Mouse (Mus musculus): ENCODE data around the gene Fgf4. TPM values are rescaled to one million over a fixed set of nuclear protein-coding genes. Genes with fewer than 3 reads are reported as not detected.
A peak's percentile ranks its signal among the peaks of the same experiment; 100 is the strongest.

The Fgf4 gene
- total RNA-seq (2021) = not detected

DNA sequence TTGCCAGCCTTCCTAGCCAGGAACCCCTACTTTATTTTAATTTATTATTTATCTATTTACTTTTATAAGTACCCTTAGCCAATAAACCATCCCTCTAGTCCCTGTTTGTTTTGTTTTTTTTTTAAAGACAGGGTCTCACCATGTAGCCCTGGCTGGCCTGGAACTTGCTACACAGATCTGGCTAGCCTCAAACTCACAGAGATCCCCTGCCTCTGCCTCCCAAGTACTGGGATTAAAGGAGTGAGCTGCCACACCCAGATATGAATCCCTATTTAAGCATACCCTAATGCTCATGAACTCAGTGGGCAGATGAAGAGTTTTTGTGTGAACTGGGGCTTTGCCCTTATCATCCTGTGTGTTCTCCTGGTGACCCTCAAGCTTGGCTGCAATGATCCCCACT lies at the start of gene Fgf4:
TSS of gene Fgf4 (plus strand) at position 301 of the 400 bp plus-strand sequence.
- DNase-seq (ENCODE audit: extremely low spot score in 1 of 2, low spot score in 2 of 2) = no peak
- intact Hi-C loops (cut with DNase I) = no loop called here

DNA sequence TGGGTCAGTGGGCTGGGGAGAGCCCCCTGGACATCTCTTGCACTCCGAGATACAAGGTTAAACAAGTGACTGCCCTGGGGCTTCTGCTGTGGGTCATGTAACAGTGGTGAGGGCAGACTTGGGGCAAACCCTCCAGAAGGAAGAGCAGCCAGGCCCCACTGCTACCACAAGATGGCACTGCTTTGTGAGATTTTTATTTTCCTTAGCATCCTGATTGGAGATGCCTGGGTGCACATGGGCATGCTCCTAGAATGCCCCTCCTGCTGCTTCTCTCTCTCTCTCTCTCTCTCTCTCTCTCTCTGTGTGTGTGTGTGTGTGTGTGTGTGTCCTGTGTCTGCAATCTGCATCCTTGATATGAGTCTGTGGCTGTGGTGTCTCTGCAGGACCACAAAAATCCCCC lies 48.7 kb upstream of the Fgf4 start:
- intact Hi-C loops (cut with DNase I) = loop anchor here (1.0 kb wide), 1 partner anchor 96 kb away; no protein-coding TSS in a partner anchor
- peak in 1 of 2 experiments; percentile 13 for DNase-seq (ENCODE audit: extremely low spot score in 1 of 2, low spot score in 2 of 2)

DNA sequence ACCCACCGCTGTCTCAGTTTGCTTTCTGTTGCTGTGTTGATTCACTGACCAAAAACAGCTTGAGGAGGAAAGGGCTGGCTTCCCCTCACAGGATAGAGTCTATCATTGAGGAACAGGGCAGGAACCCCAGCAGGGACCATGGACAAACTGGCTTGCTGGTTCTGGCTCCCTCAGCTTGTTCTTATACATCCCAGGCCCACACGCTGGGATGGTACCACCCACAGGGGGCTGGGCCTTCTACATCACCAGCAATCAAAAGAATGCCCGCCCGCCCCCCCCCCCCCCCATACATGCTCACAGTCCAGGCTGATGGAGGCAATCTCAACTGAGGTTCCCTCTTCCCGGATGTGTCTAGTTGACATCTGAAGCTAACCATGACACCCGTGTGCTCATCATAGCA lies 40.1 kb upstream of the Fgf4 start:
- no peak for DNase-seq (ENCODE audit: extremely low spot score in 1 of 2, low spot score in 2 of 2)
- intact Hi-C loops (cut with DNase I) = no loop called here

DNA sequence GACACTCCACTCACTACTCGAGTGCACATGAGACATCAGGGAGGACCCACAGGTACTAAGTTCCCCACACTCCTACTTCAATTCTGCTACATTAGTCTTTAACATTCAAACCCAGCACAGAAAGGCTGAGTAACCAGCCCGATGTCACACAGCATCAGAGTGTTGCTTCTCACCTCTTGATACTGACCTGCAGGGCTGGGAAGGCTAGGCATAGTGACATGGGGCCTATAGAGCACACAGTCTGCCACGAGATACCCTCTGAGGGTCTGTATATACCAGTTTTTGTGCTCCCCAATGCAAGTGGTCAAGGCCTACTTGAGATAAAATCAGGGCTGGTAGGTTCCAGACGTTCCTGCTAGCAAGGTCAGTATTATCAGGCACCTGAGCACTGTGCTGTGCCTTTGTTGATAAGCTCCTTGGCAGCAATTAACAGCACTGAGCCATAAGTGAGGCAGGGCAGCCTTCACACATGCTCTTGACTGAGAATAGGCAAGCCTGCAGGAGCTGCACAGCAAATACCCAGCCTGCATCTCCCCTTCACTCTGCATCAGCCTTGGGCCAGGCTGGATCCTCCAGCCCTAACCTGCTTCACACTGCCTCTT lies 39.1 kb upstream of the Fgf4 start:
- DNase-seq (ENCODE audit: extremely low spot score in 1 of 2, low spot score in 2 of 2) = no peak
- intact Hi-C loops (cut with DNase I) = no loop called here

DNA sequence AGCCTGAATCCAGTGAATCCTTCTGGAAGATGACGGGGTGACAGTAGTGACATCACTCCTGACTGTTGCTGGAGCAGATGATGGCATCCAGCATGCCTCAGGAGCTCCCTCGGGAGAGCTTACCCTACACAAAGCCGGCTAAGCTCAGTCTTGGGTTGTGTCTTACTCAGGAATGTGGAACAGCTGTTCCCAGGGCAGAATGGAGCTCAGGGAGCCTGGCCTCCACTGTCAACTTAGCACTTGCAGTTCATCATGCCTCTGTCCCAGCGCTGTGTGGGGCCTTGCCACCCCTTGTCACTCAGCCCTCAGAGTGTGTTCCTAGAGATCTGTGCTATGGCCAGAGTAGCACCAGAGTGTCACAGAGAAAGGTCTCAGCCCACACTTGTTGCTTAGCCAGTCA lies 35.6 kb upstream of the Fgf4 start:
- DNase-seq (ENCODE audit: extremely low spot score in 1 of 2, low spot score in 2 of 2) = no peak
- intact Hi-C loops (cut with DNase I) = no loop called here

DNA sequence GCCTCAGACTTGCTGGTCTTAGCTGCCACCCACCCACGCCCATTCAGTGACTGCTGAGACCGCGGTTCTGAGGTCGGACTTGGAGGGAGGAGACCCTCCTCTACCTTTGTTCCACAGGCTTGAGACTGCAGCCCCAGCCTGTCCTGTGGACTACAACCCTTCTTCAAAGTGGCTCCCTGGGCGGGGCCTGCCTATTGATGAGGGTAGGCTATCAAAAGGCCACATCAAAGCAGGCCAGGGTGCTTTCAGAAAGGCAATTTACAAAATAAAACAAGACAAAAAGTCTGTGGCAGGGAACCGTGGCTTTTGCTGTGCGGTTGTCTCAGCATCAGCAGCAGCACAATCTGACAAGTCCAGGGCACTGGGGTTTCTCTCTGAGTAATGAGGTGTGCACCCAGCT lies 25.3 kb upstream of the Fgf4 start:
- no peak for DNase-seq (ENCODE audit: extremely low spot score in 1 of 2, low spot score in 2 of 2)
- intact Hi-C loops (cut with DNase I) = no loop called here

DNA sequence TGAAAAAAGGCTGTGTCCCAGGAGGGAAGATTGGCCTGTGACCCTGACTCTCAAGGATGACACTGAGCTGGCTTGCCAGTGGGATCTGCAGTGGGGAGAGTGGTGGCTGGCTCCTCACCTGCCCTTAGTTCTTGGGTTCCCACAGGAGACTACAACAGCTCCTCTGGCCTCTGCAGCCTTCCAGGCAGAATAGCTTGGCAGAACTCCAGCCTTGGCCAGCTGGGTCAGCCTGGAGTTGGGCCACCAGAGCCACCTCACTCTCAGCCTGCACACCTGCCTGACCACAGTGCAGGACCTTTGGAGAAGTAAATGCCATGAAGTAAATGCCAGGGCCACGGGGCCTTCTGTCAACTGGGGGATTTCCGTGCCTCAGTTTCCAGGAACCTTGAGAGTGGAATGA lies 23.2 kb upstream of the Fgf4 start:
- no peak for DNase-seq (ENCODE audit: extremely low spot score in 1 of 2, low spot score in 2 of 2)
- intact Hi-C loops (cut with DNase I) = no loop called here

DNA sequence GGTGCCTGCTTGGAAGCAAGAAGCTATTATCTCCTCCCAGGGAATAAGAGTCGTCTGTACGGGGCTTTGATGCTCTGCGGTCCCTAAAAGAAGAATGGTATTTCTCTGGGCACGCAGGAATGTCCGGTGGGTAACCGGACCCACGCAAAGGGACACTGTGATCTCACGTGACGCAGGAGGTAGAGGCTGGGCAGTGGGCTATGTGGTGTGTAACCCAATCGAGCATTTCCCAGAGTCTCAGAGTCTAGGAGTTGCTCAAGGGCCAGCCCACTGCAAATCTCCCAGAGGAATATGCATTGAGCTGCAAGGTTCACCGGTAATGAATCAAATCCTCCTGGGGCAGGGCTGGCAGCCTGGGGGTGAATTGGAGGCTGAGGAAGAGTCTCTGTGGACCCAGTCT lies 18.8 kb upstream of the Fgf4 start:
- intact Hi-C loops (cut with DNase I) = no loop called here
- no peak for DNase-seq (ENCODE audit: extremely low spot score in 1 of 2, low spot score in 2 of 2)

DNA sequence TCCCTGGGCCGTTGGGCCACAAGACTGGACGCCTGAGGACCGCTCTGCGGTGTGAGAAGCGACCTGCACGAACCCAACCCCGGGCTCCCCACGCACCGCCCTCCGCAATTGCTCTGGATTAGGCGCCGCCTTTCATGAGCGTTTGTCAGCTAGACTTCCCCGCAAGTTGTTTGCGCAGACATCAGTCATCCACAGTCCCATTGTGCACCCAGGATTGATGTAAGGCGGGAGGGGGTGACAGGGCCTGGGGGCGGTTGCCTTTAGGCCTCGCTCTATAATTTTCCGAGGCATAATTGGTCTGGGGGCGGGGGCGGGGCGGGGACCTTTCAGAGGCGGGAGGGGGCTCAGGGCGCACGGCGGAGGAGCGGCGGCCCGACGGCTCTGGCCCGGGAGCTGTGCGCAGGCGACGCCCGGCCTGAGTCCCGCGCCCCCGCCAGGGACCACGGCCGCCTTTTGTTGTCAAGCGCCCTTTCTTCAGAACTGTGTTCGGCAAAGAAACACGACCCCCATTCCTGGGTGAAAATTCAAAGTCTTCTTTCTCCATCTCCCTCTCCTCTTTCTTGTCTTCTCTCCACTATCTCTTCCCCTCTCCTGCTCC lies 9.2 kb upstream of the Fgf4 start, which contains the start of gene Fgf3:
TSS of gene Fgf3 (plus strand) at position 193 of the 598 bp plus-strand sequence.
- DNase-seq (ENCODE audit: extremely low spot score in 1 of 2, low spot score in 2 of 2) = no peak
- intact Hi-C loops (cut with DNase I) = no loop called here

DNA sequence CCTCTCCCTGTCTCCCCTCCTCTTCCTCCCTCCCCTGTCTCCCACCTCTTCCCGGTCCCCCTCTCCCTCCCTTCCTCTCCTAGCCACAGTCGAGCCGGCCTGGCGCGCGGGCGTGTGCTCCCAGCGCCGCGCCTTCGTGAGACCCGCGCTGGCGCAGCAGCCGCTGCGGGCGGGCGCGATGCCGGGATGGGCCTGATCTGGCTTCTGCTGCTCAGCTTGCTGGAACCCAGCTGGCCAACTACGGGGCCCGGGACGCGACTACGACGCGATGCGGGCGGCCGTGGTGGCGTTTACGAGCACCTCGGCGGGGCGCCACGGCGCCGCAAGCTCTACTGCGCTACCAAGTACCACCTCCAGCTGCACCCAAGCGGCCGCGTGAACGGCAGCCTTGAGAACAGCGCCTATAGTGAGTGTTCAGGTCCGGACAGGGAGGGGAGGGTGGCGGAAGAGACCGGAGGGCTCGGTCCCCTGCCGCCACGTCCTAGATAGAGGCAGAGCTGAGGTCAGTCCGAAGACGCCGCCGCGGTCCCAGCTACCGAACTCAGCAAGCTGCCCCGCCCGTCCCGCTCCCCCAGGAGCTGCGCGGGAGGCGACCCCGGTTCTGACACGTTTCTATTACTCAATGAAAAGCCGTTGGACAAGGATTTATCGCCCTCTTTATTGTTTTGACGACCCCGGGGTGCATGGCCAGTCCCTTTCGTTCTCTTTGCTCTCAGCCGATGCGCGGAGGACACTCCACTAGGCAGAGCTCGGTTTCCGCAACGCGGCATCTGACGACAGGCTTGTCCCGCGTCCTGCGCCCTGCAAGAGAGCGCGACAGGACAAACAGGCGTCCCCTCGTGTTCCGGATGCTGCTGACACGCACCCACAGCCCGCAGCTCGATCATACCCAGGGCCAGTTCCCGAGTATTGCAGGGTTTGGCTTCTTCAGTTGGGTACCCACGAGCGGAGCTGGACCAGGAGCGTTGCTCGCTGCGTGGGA lies 8.4 kb upstream of the Fgf4 start:
- intact Hi-C loops (cut with DNase I) = no loop called here
- peak in 1 of 2 experiments; percentile 46 for DNase-seq (ENCODE audit: extremely low spot score in 1 of 2, low spot score in 2 of 2)

DNA sequence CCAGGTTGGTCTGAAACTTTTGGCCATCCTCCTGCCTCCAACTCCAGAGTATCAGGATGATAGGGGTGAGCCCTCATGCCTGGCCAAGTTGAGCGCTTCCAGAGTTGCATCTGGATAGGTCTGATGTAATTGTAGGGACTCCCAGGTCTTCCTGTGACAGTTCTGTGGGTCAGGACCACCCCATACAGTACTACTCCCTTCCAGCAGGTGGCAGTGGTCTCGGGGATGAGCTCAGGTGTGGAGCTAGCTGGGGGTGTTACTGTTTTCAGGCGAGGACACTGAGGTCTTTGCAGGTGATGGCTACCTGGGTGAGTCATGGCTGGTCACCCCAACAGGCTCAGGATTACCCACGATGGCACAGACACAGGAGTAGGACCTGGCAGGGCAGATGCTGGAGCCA lies 1.0 kb upstream of the Fgf4 start:
- intact Hi-C loops (cut with DNase I) = no loop called here
- peak in 1 of 2 experiments; percentile 49 for DNase-seq (ENCODE audit: extremely low spot score in 1 of 2, low spot score in 2 of 2)

DNA sequence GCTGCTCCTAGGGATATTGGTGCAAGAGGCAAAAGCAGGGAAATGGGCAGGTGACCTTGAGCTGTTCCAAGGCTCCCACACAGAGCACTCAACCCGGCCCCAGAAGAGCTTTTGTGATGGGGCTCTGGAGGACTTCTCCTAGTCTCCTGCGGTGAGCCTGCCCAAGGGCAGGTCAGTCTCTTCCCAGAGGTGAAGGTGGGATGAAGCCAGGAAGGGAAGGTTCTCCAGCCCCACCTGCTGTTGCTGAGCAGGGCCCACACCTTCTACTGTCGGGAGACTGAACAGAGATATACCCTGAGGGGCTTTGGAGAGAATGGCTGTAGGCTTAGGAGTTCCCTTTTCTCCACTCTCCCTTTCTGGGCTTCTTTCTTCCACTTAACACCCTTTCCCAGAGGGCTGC lies 4.2 kb downstream of the Fgf4 start:
- intact Hi-C loops (cut with DNase I) = no loop called here
- no peak for DNase-seq (ENCODE audit: extremely low spot score in 1 of 2, low spot score in 2 of 2)

DNA sequence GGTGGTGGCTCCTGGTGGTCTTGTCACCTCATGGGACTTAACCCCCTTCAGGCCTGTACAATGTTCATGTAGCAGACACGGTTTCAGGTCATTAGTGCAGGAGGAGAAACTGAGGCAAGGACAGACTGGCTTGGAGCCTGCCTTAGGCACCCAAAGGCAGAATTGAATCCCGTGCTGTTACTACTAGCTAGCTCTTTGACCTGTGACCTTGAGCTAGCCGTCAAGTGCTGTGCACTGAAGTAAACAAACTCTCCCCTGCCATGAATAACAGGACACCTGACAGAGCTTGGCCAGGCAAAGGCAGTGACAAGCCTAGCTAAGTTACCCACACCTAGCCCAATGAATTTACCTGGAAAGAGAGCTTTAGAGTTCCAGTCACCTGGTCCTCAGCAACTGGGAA lies 7.8 kb downstream of the Fgf4 start:
- no peak for DNase-seq (ENCODE audit: extremely low spot score in 1 of 2, low spot score in 2 of 2)
- intact Hi-C loops (cut with DNase I) = no loop called here

DNA sequence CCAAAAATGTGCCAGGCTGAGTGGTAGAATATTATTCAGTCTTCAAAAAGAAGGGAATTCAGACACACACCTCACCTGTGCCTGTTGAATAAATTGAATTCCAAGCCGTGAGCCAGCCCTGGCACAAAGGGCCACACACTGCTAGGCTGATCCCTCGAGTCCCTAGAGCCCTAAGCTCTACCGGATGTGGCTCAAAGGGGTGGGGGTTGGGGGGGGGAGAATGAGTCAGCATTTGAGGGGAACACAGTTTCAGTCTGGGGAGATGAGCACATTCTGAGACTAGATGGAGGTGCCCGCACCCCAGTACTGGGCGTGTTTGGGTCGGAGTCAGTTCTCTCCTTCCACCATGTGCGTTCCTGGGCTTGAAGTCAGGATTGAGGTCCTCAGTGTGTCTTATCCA lies 10.0 kb downstream of the Fgf4 start:
- no peak for DNase-seq (ENCODE audit: extremely low spot score in 1 of 2, low spot score in 2 of 2)
- intact Hi-C loops (cut with DNase I) = no loop called here

DNA sequence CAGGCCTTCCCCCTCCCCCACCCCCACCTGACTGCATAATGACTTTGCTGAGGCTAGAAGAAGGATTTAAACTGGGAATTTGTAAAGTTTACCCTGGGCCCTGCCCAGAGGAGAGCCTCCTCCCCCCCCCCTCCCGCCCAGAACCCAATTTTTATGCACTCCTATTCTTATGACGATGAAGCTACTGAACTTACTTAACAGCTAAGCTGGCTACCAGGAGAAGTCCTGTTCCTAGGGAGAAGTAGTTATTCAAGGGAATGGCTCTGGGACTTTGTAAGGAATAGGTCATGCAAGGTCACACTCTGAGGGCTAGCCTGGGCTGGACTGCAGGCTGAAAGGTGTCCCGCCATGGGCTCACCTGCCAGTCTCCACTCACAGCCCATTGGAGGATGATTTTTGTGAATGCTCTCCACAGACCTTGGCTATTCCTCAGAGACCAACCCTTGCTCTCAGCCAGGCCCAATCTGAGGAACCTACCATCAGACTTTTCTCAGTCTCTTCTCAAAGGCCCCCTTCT lies 10.7 kb downstream of the Fgf4 start:
- DNase-seq (ENCODE audit: extremely low spot score in 1 of 2, low spot score in 2 of 2) = no peak
- intact Hi-C loops (cut with DNase I) = no loop called here

DNA sequence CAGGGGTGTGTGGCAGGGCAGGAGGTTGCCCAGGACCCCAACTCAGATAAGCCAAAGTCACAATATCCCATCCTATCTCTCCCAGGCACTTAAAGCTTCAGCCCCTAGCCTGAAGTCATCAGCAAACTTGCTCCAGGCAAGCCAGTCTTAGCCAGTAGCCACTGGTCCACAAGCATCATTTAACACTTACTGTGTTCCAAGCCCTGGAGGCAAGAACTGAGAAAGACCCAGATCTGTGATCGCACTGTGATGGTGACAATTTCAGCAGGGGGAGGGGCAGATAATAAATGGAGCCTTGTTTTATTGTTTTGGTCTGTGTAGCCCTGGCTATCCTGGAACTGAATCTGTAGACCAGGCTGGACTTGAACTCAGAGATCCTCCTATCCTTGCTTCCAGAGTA lies 11.5 kb downstream of the Fgf4 start:
- DNase-seq (ENCODE audit: extremely low spot score in 1 of 2, low spot score in 2 of 2) = no peak
- intact Hi-C loops (cut with DNase I) = no loop called here

DNA sequence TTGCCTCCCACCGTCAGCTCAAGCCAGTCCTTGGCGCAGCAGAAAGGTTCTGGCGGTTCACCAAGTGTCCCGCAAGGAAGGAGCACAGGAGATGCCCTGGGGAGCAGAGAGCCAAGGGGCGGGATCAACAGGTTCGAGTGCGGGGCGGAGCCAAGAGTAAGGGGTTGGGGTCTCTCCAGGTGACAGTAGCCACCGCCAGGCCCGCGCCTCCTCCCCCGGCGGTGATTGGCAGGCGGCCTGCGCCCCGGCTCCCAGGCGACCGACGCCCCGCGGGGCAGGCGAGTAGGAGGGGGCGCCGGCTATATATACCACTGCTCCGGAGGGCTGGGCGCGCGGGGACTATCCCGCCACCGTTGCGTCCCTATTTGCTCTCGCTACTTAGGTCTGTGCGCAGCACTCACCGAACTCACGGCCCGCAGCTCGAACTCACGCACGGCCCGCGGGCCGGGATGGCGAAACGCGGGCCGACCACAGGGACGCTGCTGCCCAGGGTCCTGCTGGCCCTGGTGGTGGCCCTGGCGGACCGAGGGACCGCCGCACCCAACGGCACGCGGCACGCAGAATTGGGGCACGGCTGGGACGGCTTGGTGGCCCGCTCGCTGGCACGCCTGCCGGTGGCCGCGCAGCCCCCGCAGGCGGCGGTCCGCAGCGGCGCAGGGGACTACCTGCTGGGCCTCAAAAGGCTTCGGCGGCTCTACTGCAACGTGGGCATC lies 14.0 kb downstream of the Fgf4 start:
- DNase-seq (ENCODE audit: extremely low spot score in 1 of 2, low spot score in 2 of 2) = no peak
- intact Hi-C loops (cut with DNase I) = no loop called here

DNA sequence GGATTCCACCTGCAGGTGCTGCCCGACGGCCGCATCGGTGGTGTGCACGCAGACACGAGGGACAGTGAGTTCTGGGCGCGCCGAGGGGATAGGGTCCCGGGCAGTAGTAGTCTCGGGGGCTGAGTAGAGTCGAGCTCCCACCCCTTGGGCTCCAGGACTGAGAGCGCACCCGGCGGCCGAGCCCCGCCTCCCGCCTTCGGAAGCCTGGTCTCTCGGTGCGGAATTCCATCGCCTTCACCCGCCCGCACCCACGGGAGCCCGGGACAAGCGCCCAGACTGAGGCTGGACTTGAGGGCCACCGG lies 14.6 kb downstream of the Fgf4 start:
- no peak for DNase-seq (ENCODE audit: extremely low spot score in 1 of 2, low spot score in 2 of 2)

DNA sequence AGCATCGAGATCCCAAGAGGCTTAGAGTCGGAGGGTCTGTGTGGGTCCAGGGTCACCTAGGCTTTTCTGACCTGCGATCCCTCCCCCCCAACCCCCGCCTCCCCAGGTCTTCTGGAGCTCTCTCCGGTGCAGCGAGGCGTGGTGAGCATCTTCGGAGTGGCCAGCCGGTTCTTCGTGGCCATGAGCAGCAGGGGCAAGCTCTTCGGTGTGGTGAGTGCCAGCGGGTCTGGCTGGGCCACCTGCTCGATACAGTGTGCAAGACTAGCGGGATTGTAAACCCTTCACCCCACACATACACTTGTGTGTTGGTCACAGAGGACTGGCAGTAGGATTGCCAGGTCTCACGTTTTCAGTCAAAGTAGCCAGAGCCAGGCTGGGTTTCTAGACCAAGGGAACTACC lies 15.0 kb downstream of the Fgf4 start:
- no peak for DNase-seq (ENCODE audit: extremely low spot score in 1 of 2, low spot score in 2 of 2)
- intact Hi-C loops (cut with DNase I) = no loop called here

More for the DNA sequence above, 14.6 kb downstream of the Fgf4 start:
- intact Hi-C loops (cut with DNase I) = no loop called here
